Mouse (Mus musculus) lung, postnatal 0 days (tissue): ENCODE data around the gene Slc6a19. TPM values are rescaled to one million over a fixed set of nuclear protein-coding genes. Genes with fewer than 3 reads are reported as not detected.

ENCODE experiments used
- ATAC-seq: fragments of 200-750 bp; cut with Nextera tagmentation; 2 replicates; pipeline ENCODE4 v1.8.0; 2017; ENCODE audit warnings: moderate library complexity
- DNase-seq: peaks from one replicate; pipeline ENCODE4 v3.0.0-alpha.2; 2016; ENCODE audit warnings: low spot score
- H3K27ac ChIP-seq: fragments of 300-500 bp; sonication (generic); 2 replicates; pipeline ENCODE4 v1.5.1; 2014; ENCODE audit warnings: antibody characterized with exemption, mild to moderate bottlenecking, low read length, mixed read lengths
- H3K27me3 ChIP-seq: fragments of 300-500 bp; sonication (generic); replicated peaks from 2 replicates; pipeline ENCODE4 v1.6.1; 2014; ENCODE audit warnings: low read length, mixed read lengths; ENCODE audit not compliant: insufficient read depth
- H3K36me3 ChIP-seq: fragments of 300-500 bp; sonication (generic); 2 replicates; pipeline ENCODE4 v1.6.1; 2014; ENCODE audit warnings: low read length, mixed read lengths; ENCODE audit not compliant: insufficient read depth
- H3K4me1 ChIP-seq: fragments of 300-500 bp; sonication (generic); 2 replicates; pipeline ENCODE4 v1.6.1; 2014; ENCODE audit warnings: antibody characterized with exemption, low read depth, low read length, mixed read lengths; ENCODE audit not compliant: insufficient read depth
- H3K4me2 ChIP-seq: fragments of 300-500 bp; sonication (generic); replicated peaks from 2 replicates; pipeline ENCODE4 v1.6.1; 2014; ENCODE audit warnings: low read depth, mild to moderate bottlenecking, low read length, moderate library complexity, mixed read lengths
- H3K4me3 ChIP-seq: fragments of 300-500 bp; sonication (generic); 2 replicates; pipeline ENCODE4 v1.5.1; 2014; ENCODE audit warnings: low read depth, low read length
- H3K9ac ChIP-seq: fragments of 300-500 bp; sonication (generic); replicated peaks from 2 replicates; pipeline ENCODE4 v1.6.1; 2014; ENCODE audit warnings: low read depth, mild to moderate bottlenecking
- H3K9me3 ChIP-seq: fragments of 300-500 bp; sonication (generic); 2 replicates; pipeline ENCODE4 v1.6.1; 2016; ENCODE audit warnings: low read length, mixed read lengths
- CTCF ChIP-seq: IDR thresholded peaks from 2 replicates; pipeline ENCODE4 v1.5.1; 2016; ENCODE audit warnings: antibody characterized with exemption, mild to moderate bottlenecking
- EP300 ChIP-seq: IDR thresholded peaks from 2 replicates; pipeline ENCODE4 v1.6.1; 2016; ENCODE audit warnings: antibody characterized with exemption, mild to moderate bottlenecking, control low read depth
- WGBS: fragments of 180-500 bp; shearing (Covaris S2); extraction: QIAGEN DNeasy Blood & Tissue Kit; methylation state at CpG from one replicate; pipeline ENCODE4 v1.1.7; 2014; 5-methylcytosine and 5-hydroxymethylcytosine counted together
- polyA plus RNA-seq: library from polyadenylated mRNA; unstranded; fragments of >200 nt; fragmentation: Nextera tagmentation; extraction: Ambion mirVana; gene quantifications from 2 replicates; pipeline ENCODE4 v1.2.1, GENCODE M21; 2015

Slc6a19 gene
- polyA plus RNA-seq, 1 experiment from 2014 or later, result not detected

DNA sequence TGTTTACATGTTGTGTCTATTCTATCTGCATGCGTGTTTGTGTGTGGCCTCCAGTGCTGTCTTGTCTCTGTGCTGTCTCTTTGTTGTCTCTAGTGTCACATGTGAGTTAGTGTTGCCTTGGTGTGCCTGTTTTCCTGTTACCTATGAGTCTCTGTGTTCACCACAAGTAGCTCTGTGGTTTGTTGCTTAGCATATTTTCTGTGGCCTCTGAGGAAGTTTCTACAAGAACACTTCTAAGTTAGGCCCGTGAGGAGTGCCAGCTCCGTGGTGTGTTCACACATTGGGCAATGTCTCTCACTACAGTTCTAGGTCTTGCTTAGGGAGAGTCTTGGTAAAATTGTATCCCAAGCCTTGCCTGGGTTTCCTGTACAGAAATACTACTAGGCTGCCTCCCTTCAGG is 32.3 kb upstream of the Slc6a19 start:
- H3K27ac ChIP-seq, result no peak overlapping the region

DNA sequence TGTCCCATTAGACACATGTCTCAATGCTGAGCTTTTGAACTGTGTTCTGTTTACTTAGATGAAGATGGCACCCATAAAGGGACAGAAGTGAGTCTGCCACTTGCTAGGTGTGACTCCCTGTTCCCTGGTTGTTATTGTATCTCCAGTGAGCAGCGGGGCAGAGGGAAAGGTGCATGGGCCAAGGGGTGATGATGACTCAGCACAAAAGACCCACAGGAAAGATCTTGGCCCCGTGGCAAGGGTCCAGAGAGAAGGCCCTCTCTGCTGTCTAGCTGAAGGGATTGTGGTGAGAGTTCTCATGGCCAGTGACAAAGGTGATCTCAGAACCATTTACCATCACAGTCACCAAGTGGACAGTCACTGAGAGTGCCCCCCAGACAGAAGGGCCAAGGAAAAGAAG is 31.3 kb upstream of the Slc6a19 start:
- TF ChIP-seq EP300, result no peak
- no peak for TF ChIP-seq CTCF
- no peaks in the 10 kb centered on the region for H3K36me3 ChIP-seq
- no peak overlapping the region for H3K9ac ChIP-seq
- no peaks in the 10 kb centered on the region for H3K27me3 ChIP-seq
- no peak overlapping the region for H3K27ac ChIP-seq
- no peak overlapping the region for H3K4me3 ChIP-seq
- DNase-seq (no peak), ATAC-seq (no peak)
- H3K9me3 ChIP-seq, result no peaks in the 10 kb centered on the region
- H3K4me1 ChIP-seq, result no peaks in the 10 kb centered on the region; the same call in 1 of the 2 replicates
- 75% methylated on average over 2 of the region's 2 CpGs for WGBS
- H3K4me2 ChIP-seq, result no peak overlapping the region

More for the DNA sequence above, 32.3 kb upstream of the Slc6a19 start:
- WGBS, result 62% methylated on average over 3 of the region's 3 CpGs
- H3K27me3 ChIP-seq, result no peaks in the 10 kb centered on the region
- TF ChIP-seq CTCF (no peak), EP300 (no peak)
- H3K36me3 ChIP-seq, result no peaks in the 10 kb centered on the region
- DNase-seq, result peak; percentile 66
- no peak overlapping the region for H3K4me3 ChIP-seq
- H3K4me1 ChIP-seq, result no peaks in the 10 kb centered on the region; the same call in 1 of the 2 replicates
- no peaks in the 10 kb centered on the region for H3K9me3 ChIP-seq
- no peak overlapping the region for H3K9ac ChIP-seq
- ATAC-seq, result peak; percentile 68
- H3K4me2 ChIP-seq, result no peak overlapping the region

DNA sequence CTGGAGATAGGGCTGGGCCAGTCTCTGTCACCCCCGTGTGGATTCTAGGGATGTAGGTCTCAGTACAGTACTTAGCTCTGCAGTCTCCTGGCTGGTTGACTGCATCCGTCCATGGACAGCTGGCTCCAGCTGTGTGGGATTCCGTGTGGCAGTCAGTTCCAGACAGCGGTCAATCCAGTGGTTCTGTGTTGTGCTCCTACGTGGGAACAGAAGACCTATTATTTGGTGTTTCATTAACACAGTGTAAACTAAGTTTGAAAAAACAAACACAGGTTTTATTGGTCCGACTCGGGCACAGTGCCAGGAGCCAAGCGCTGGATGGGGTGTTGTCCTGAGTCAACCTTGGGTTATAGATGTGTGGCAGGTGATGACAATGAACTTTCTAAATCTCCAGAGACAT is 30.6 kb upstream of the Slc6a19 start:
- peak; percentile 11; the same call in 1 of the 2 replicates for ATAC-seq
- H3K4me1 ChIP-seq, result no peaks in the 10 kb centered on the region; the same call in 1 of the 2 replicates

GRCm38 (mm10) chr13:73734379-73734778 is 29.7 kb upstream of the Slc6a19 start:
- Histone ChIP-seq H3K36me3 (no peaks in the 10 kb centered on the region), H3K27me3 (no peaks in the 10 kb centered on the region), H3K27ac (no peak overlapping the region), H3K4me3 (no peak overlapping the region), H3K4me1 (no peaks in the 10 kb centered on the region; the same call in 1 of the 2 replicates), H3K9ac (no peak overlapping the region), H3K4me2 (no peak overlapping the region), H3K9me3 (no peaks in the 10 kb centered on the region)
- ATAC-seq (no peak), DNase-seq (no peak)
- 79% methylated on average over 1 of the region's 1 CpGs for WGBS
- TF ChIP-seq EP300, result no peak
- TF ChIP-seq CTCF, result no peak

More for the DNA sequence above, 30.6 kb upstream of the Slc6a19 start:
- TF ChIP-seq EP300 (no peak), CTCF (no peak)
- 45% methylated on average over 8 of the region's 8 CpGs for WGBS
- Histone ChIP-seq H3K36me3 (no peaks in the 10 kb centered on the region), H3K9me3 (no peaks in the 10 kb centered on the region), H3K4me3 (no peak overlapping the region), H3K27me3 (no peaks in the 10 kb centered on the region), H3K27ac (no peak overlapping the region), H3K4me2 (no peak overlapping the region), H3K9ac (no peak overlapping the region)
- DNase-seq, result peak; percentile 30

DNA sequence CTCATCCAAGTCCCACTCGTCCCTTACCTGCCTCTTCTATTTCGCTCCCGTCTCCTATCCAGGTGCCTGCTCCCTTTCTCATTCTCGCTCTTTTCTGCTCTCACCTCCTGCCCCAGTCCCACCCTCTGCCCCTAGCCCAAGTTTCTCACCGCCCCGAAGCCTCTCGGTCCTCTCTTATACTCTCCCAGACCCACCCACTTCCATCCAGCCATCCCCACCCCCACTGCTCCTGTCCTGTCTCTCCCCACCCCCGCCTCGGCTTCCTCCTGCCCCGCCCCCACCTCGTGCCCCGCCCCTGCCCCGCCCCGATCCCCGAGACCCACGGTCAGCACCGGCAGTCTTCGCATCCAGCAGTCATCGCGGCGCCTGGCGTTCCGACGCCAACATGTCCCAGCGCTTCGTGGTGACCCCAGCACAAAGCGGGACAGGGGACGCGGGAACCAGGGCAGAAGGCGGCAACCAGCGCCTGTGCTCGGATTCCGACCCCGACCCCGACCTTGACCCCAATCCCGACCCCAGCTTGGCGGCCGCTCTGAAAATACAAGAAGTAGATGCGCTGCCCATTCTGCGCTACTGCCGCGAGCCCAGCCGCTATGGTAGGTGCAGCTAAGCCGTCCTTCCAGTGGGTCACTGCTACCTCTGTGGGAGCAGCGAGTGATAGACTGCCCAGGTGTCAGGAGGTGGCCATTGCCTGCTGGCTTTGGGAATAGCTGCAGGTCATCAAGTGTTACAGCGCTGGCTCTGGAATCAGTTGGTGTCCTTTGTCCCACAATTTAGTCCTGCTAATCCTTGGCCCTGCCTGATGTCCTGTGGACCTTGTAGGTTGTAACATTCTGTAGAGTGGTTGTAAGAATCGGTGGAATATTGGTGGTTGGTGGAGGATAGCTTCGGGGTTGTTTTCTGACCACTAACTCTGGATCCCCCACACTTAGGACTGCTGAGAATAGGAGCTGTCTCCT is 28.4 kb upstream of the Slc6a19 start, which contains the start of gene Slc12a7:
Gene Slc12a7 (plus strand): TSS at position 353 of the 959 bp plus-strand sequence.
- DNase-seq, result peak; percentile 31
- Histone ChIP-seq H3K4me1 (no peaks in the 10 kb centered on the region; the same call in 1 of the 2 replicates), H3K36me3 (no peaks in the 10 kb centered on the region), H3K9me3 (no peaks in the 10 kb centered on the region), H3K4me2 (peak within 1 kb of the TSS; percentile 59), H3K27me3 (no peaks in the 10 kb centered on the region), H3K4me3 (peak within 1 kb of the TSS; percentile 14; the same call in 1 of the 2 replicates), H3K9ac (0 out of 2 replicates have a peak within 1 kb of the TSS, but pooled peaks have one; percentile 2), H3K27ac (no peak within 1 kb of the TSS)
- TF ChIP-seq CTCF (no peak), EP300 (no peak)
- WGBS, result 7% methylated on average over 35 of the region's 48 CpGs
- ATAC-seq, result peak; percentile 40

GRCm38 (mm10) chr13:73732235-73732634 is 27.6 kb upstream of the Slc6a19 start:
- no peaks in the 10 kb centered on the region; the same call in 1 of the 2 replicates for H3K4me1 ChIP-seq
- no peak overlapping the region for H3K27ac ChIP-seq
- no peaks in the 10 kb centered on the region for H3K9me3 ChIP-seq
- no peak for TF ChIP-seq CTCF
- TF ChIP-seq EP300, result no peak
- no peaks in the 10 kb centered on the region for H3K36me3 ChIP-seq
- DNase-seq, result no peak
- WGBS, result 67% methylated on average over 7 of the region's 7 CpGs
- no peak for ATAC-seq
- no peak overlapping the region for H3K4me3 ChIP-seq
- H3K27me3 ChIP-seq, result no peaks in the 10 kb centered on the region
- H3K4me2 ChIP-seq, result peak overlapping the region; percentile 59
- H3K9ac ChIP-seq, result no peak overlapping the region
